Mouse (Mus musculus): Measurements from ENCODE around the gene Afap1l2. TPM values are rescaled to one million over a fixed set of nuclear protein-coding genes. Genes with fewer than 3 reads are reported as not detected.

The Afap1l2 gene
- polyA plus RNA-seq, 1 experiment from 2014 or later, result 17.3 TPM

Other genes with a start within 250 kb of the Afap1l2 start
- gene Ccdc186, start 186.0 kb downstream of the Afap1l2 start, polyA plus RNA-seq (2016; fragmentation: Nextera tagmentation; extraction: Ambion mirVana), result 24.7 and 25.1 TPM in 2 replicates
- 0.76 and 0.78 TPM in 2 replicates for gene Tdrd1, start 182.0 kb downstream of the Afap1l2 start, polyA plus RNA-seq (2016; fragmentation: Nextera tagmentation; extraction: Ambion mirVana)
- 1.5 TPM in 2 replicates for gene Vwa2, start 134.0 kb downstream of the Afap1l2 start, polyA plus RNA-seq (2016; fragmentation: Nextera tagmentation; extraction: Ambion mirVana)

Data from neural tube, embryonic 12.5 days (tissue).